Mouse (Mus musculus) thymus, adult 2 months (tissue): ENCODE data around the gene Cop1.

ENCODE experiments used
- CTCF ChIP-seq: fragments of 200-500 bp; IDR thresholded peaks from 2 replicates; pipeline ENCODE4 v1.5.1; 2012; ENCODE audit warnings: mild to moderate bottlenecking, control low read depth, low read length, moderate library complexity, borderline replicate concordance; ENCODE audit not compliant: control insufficient read depth, poor library complexity, insufficient read depth; ENCODE audit errors: extremely low read depth
- POLR2A ChIP-seq: fragments of 200-500 bp; IDR thresholded peaks from 2 replicates; pipeline ENCODE4 v1.6.1; 2012; ENCODE audit warnings: mild to moderate bottlenecking, low read length, control low read depth, moderate library complexity; ENCODE audit not compliant: control insufficient read depth, poor library complexity, insufficient read depth; ENCODE audit errors: extremely low read depth

- TF ChIP-seq POLR2A (no peak), CTCF (no peak)
These were observed 81.5 kb downstream of the Cop1 start for GRCm38 (mm10) chr1:159313625-159314024.
